Mouse (Mus musculus) R1 (cell line): Measurements from ENCODE around the gene Exog.

Experiments used
- DNase-seq: peaks from one replicate; pipeline ENCODE4 v3.0.0-alpha.2; 2018; ENCODE audit warnings: low read depth, low spot score

The Exog gene

DNA sequence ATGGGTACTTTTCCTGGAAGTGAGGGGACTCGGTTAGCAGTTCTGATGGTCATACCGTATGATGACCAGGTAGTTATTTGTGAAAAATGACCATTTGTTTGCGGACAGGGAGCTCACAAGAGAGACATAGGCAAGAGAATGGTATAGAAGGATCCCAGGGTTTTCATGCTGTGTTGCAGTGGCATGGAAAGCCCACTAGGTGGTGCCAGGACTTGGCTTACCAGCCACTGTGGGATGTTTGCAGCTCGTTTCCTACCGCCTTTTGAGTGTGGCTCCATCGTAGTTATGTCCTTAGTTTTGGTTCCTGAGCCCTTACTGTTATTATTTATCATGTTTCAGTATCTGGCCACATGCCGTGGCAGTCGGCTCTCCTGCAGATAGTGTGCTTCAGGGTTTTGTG is 15.7 kb downstream of the Exog start:
- peak; percentile 65 for DNase-seq

DNA sequence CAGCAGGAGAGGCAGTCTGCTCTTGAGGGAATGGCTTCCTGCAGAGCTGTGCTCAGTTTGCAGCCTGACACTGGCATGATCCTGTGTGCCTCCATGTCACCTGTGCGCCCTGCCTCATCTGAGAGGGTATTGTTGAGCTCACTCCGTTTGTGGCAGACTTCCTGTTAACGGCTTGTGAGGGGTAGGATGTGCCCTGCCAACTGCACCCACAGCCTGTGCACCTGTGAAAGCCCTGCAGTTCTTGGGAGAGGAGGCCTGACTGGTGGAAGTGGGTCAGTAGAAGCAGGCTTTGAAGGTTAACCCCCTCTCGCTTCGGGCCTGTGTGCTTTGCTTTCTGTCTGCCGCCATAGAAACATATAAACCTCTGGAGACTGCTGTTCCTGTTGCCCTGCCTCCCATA is 20.3 kb downstream of the Exog start:
- no peak for DNase-seq

DNA sequence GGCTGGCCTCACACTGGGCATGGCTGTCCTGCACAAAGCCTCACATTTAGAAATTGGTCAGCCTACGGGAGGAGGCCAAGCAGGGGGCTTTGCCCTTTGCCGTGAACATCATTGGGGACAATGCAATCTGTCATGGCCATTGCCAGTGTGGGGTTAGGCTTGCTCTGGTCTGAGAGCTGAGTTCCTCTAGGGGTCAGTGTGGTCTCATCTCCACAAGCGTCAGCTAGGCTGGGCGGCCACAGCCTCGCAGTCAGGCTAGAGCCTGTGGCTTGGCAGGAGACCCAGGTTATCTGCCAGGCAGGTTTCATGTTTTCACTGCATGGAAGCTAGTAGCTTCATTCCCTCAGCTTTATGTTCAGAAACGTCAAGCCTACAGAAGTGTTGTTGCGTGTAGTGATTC is 20.9 kb downstream of the Exog start:
- DNase-seq = peak; percentile 50

DNA sequence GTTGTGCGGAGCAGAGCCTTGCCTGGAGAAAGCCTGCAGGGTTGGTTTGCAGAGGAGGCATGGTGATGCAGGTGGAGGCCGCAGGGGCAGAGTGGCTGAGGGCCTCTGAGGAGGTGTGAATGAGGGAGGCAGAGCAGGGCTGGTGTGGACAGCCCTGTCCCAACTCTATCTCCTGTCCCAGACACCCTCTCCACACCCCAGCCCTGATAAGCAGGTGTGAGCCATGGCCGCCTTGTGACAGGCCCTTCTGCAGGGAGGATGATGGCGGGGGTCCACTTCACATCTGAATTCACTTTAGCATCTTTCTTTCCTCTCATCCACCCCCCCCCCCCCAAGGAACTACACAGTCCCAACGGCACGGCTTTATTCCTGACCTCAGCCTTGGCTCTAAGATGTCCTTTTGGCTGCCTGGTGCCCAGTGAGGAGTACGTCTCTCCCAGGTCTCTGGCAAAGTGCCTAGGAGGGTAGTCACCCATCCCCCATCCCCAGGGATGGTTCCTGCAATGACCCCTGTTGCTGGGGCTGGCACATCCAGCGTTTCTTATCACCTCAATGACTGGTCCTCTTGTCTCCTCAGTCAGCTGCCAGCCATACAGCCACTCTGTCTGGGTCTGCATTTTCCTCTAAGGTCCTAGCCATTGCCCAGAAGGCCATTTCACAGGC is 25.1 kb downstream of the Exog start:
- DNase-seq = no peak

DNA sequence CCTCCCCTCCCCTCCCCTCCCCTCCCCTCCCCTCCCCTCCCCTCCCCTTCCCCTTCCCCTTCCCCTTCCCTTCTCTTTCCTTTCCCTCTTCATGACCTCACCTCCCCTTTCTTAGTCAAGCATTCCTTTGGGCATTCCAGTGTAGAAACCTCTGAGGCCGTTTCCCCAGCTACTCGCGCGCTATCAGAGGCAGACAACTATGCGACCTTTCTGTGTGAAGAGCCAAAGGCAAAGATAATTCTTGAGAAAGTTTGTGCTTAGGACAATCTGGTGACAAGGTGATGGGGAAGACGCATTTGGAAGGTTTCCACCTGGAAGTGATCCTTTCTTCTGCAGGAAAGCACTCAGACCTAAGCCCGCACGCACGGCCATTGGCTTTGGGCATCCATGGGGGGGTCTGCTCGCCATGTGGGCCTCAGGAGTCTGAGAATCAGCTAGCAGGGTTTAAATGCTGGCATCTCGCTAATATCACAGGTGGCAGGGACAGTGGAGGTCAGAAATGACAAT is 27.7 kb downstream of the Exog start:
- DNase-seq = peak; percentile 49

DNA sequence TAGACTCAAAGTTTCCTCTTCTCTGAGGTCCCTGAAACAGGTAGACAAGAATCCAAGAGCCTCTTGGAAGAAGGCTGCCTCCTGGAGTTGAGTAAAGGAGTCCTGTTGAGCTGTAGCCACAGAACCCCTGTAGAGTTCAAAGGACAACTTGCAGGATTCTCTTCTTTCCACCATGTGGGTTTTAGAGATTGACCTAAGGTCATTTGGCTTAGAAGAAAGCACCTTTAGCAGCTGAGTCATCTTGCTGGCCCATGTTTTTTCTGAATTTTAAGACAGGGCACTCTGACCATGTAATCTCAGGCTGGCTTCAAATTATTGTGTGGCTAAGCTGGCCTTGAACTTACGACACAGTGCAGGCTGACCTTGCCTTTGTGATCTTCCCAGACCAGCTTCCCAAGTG is 28.3 kb downstream of the Exog start:
- DNase-seq = no peak

DNA sequence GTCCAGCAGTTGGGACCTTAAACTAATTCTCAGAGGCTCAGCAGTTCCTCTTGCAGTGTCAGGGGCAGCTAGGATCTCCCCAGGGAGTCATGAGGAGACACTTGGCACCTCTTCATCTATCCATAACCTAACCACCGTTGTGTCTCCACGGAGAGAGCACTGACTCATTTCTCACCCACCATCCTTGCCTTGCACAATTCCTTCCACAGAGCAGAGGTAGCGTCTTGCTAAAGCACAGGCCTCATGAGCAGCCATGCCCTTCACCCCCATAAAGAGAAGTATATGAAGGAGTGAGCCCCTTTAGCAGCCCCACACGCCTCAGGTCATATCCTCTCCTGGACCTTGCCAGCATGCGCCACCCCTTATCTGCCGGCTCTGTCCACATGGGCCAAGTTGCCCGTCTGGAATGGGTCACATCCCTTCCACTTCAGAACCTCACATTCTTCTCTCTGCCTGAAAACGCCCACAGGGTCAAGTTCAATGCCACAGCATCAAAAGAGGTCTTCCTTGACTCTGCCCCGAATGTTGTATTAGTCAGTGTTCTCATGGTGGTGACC is 28.9 kb downstream of the Exog start:
- no peak for DNase-seq

DNA sequence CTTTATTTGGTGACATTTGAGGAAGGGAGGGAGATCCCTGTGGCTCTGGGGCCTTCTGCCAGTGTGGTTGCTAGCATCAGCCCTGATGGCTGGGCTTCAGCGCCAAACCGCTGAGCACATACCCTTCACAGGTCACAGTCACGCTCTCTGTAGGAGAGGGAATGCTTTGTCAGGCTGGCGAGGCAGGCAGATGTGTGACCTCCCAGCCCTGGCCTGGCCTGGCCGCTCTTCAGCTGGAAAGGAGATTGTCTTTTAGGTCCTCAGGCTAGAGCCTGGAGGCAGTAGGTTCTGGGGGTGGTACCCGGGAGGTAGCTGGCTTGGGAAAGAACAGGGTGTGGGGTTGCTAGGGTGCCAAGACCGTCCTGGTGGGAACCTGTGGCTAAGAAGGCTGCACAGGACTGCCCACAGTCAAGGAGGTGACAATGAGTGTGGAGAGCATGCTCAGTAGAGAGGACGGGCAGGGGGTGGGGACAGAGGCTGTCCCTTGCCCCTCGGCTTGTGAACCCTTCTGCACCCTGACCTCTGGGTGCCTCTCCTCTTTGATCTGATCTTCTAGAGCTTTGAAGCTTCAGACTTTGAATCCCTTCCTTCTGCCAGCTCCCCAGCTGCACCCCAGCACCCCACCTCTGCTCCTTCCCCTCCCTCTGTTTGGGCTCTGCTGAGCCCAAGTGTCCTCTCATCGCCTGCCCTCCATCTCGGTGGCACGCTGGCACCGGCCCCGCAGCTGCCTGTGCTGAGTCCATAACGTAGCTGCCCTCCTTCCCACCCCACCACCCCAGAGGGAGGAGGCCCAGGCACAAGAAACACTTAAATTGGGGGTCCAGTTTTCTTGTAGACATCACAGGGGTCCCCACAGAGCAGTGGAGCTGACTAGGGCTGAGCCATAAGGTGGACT is 30.2 kb downstream of the Exog start:
- no peak for DNase-seq

DNA sequence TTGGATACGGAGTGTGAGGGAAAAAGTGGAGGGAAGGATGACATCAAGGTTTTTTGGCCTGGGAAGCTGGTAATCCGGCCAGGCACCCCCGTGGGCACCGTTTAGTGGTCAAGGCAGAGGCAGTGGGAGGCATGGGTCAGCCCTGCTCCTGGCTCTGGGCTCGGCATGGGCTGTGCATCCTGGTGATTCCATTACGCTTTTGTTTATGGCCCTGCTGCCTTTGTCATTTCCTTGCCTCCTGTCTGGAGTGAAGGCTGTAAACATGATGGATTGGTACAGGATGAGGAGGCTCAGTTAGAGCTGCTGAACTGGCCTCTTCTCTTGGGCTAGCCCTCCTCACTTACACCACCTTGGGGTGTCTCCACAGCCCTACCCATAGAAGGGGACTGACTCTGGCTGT is 33.0 kb downstream of the Exog start:
- DNase-seq = no peak

DNA sequence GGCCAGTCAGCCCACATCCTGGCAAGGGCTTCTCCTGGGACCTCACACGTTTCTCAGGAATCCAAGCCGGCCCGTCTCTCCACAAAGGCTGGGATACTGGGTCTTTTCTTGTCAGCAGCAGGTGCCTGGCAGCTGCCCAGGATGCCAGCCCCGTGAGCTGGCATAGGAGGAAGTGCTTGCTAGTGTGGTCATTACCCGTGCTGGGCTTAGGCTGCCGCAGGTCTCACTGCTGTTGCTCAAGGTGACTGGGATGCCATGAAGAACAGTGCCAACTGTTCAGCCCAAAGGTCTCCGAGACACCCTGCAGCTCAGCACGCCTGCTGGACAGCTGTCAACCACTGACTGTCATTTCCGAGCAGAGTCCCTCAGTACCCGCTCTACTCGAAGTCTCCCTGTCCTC is 33.6 kb downstream of the Exog start:
- no peak for DNase-seq

DNA sequence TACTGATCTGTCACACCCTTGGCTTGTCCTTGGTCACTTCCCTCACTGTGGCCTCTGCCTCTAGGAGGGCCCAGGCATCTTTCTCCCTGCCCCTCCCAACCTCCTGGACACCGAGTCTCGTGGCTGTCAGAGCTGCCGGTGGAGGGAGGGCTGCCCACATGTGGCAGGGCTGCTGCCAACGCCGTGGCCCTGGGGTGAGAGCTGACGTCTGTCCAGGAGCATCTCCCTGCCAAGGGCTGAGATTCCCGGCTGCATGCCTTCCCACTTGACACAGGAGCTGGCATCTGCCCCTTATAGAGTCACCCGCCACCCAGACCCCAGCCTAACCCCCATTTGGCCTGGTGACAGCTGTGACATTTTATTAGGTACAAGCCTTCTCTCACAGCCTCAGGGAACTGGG is 34.6 kb downstream of the Exog start:
- no peak for DNase-seq

DNA sequence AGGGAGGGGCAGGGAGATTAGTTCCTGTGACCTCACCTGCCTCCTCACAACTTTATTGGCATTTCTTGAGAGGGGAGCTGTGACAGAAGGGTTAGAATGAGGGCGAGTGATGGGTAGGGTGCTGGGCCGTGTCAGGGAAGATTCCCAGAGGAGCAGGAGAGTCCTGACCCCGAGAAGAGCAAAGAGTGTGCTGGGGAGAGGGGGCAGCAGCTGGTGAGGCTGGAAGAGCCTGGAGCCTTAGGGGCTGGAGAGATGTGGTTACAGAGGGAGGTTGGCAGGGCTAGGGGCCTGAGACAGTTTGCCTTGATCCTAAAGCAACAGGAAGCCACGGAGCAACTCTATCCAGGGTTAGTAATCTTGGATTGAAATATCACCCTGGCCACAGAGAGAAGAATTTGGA is 36.9 kb downstream of the Exog start:
- no peak for DNase-seq

DNA sequence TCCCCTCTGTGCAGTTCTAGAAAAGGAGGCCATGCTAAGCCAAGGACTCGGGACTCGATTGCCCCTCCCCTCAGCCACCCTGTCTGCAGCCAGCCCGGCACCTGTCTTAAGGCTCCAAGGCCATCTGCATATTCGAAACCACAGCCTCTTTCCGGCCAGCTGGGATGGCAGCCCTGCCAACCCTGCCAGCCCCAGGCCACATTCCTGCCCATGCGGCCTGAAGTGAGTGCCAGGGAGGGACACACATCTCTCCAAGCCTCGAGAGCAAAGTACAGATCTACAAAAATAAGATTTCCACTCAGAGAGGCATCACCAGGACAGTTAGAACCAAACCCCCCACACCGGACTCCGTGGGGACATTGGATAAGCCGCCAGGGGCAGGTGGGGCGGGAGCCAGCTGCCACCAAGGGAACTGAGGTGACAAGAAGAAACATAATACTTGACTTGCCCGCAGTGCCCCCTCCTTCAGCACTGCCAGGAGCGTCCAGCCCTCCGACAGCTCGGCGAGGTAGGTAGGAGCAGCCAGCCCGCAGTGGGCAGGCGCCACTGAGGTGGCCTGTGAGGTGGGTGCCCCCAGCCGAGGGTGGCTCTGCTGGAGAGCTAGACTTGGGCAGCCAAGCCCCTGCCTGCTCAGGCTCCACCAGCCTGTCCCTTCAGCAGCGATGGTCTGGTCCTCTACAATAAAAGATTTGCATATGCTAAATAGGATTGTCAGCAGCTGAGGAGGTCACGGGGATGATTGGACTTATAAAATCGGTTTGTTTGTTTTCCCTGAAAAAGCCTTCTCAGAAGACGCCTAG is 39.0 kb downstream of the Exog start:
- DNase-seq = no peak

DNA sequence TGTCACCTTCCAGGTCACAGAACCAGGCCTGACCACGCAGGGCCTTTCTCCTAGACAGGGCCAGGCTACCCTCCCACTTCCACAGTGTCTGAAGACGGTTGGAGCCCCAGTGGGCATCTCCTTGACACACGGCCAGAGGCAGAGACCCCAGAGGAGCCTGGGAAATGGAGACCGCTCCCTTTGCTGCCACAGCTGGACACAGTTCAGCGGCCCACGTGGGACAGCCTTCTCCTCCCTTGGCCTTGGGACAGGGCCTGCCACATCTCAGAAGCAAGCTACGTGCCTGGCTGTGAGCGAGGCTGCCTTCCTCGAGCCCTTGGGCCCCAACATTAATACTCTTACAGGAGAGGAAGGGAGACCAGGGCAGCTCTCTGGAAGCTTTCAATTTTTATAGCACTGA is 39.7 kb downstream of the Exog start:
- no peak for DNase-seq

DNA sequence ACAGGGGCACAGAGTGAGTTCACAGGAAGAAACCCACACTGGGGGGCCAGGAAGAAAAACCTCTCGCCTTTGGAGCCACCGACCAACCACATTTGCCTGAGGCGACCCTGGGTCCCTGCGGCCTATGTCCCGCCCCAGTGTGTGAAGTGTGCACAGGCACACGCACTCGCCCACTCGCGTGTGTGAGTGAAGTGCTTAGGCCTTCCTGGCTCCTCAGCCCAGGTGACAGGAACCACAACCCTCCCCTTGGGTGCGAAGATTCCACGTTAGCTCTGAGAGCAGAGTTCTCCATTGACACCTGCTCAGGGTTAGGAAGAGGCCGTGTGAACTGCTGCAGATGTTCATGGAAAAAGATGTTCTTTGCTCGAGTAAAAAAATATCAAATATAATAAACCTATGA is 40.1 kb downstream of the Exog start:
- DNase-seq = peak; percentile 19

DNA sequence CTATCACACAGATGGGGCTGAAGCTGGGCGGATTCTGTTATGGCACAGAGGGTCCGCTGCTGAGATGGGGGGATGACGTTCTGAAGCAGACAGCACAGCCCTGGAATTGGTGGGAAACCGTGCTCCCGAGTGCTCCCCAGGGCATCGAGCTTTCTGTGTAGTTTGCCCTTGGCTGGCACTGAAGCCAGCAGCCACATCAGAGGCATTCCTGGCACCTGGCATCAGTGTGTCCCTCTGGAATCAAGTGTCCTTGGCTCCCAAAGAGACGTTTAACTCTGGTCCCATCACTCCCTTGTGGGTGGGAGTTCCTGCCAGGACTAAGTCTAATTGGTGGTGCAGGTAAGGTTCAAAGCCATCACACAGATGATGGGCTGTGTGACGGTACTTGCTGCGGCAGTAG is 51.6 kb downstream of the Exog start:
- no peak for DNase-seq

DNA sequence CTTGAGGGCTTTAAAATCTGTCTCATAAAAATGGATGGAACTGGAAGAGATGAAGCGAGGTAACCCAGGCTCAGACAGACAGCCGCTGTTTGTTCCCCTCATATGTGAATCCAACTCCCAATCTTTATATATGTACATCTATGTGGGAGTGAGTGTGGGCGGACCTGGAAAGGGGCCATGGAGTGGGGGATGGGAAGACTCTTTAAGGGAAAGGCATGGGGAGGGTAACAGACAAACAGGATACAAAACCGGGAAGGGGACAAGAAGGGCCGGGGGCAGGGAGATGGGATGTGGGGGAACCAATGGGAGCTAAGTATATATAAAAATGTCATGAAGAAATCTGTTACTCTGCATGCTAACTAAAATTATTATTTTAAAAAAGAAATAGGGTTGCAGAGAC is 52.2 kb downstream of the Exog start:
- DNase-seq = no peak

DNA sequence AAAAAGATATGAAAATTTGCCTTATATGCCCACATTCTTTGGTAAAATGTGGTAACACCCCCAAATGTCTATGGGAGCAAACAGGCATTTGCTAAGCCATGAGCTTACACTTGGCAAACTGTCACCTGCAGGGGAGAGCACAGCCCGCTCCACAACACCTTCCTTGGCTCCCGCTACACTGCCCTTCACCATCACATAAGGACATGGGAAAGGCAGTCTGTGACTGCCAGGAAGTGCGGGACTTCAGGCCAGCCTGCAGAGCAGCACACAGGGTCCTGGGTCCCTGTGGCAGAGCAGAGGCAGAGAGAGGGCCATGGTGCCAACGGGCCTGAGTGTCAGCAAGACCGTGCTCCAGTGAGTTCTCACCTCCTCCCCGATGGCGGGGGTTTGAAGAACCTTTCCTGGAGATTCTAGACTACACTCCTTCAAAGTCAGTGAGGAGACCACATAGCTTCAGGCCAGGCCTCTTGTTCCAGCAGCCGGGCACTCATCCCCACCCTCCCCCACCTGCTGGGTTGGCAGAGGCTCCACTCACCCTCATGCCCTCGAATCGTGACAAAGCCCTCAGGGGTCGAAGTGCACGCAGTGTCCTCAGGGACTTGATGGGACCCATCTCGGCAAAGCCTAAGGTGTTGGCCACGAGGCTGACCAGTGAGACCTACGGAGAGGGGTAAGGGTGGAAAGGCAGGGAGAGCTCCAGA is 53.0 kb downstream of the Exog start:
- no peak for DNase-seq

DNA sequence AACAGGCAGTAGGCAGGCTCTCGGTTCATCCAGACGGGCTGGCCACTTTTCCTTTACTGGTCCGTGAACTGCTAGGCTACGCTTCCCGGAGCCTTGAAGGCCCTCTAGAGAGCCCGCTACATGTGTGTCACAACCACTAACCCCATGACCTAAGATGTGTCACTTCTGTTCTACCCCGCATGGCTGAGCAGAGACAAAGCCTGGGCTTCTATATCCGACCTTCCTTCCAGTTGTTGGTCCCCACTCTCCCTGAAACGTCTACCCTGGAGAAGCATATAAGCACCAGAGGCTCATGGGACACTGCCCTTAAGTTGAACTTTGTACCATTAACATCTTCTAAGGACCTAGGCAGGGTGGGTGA is 53.5 kb downstream of the Exog start:
- no peak for DNase-seq

DNA sequence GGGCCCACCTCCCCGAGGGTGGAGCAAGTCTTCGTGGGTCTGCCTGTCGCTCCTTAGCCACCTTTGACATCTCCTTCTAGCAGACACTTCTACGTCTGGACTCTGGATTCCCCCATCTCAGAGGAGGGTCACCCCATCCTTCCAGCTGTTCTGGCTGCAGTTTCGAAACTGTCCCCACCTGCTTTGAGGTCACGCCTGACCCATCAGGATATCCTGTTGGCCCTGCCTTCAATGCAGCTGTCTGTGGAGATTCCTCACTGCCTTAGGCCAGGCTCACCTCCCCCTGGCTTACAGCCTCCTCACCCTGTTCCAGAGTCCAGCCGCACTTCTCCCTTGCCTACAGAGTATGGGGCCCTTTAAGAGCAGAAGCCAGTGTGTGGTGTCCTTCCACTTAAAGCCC is 54.1 kb downstream of the Exog start:
- DNase-seq = no peak

DNA sequence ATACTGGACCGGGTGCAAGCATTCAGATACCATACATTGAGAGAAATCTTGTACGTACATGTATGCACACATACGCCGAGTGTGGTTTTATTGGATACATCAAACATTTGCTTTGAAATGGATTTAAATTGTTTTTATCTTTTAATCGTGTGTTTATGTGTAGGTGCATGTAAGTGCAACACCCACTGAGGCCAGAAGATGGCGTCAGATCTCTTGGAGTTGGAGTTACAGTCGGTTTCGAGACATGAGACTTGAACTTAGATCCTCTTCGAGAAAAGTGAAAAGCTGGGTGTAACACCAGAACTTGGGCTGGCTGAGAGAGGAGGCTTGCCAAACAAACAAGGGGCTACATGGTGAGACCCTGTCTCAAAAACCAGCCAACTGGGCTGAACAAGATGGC is 58.9 kb downstream of the Exog start:
- peak; percentile 56 for DNase-seq
